Mouse (Mus musculus) ES-Bruce4 (cell line): ENCODE data around the gene Lgmn.

Experiments used
- CTCF ChIP-seq: IDR thresholded peaks from one replicate; pipeline ENCODE4 v1.8.1; 2011; ENCODE audit warnings: low read depth, low read length
- EP300 ChIP-seq: IDR thresholded peaks from 2 replicates; pipeline ENCODE4 v1.6.1; 2011; ENCODE audit warnings: low read depth, low read length; ENCODE audit not compliant: insufficient read depth
- POLR2A ChIP-seq: IDR thresholded peaks from one replicate; pipeline ENCODE4 v1.8.1; 2011; ENCODE audit warnings: low read length; ENCODE audit not compliant: insufficient read depth

- TF ChIP-seq EP300 = no peak
- no peak for TF ChIP-seq POLR2A
- no peak for TF ChIP-seq CTCF
These were observed 88.6 kb downstream of the Lgmn start for GRCm38 (mm10) chr12:102350997-102351396.
